Mouse (Mus musculus) adipocyte (in vitro differentiated cells): ENCODE measurements at regions not wholly inside any gene's neighbourhood (a gene's known extent, or its start where the extent isn't known, plus 50 kb on each side); places are given as distances from the start of the nearest gene placed in this dataset.
"Not testable (repeated sequence)": the region's sequence is repeated elsewhere in the genome, so short reads cannot be mapped to it uniquely, and the experiment has no call there.

Experiments
- DNase-seq: peaks from one replicate; pipeline ENCODE4 v3.0.0-alpha.2; 2016; ENCODE audit warnings: low spot score

DNA sequence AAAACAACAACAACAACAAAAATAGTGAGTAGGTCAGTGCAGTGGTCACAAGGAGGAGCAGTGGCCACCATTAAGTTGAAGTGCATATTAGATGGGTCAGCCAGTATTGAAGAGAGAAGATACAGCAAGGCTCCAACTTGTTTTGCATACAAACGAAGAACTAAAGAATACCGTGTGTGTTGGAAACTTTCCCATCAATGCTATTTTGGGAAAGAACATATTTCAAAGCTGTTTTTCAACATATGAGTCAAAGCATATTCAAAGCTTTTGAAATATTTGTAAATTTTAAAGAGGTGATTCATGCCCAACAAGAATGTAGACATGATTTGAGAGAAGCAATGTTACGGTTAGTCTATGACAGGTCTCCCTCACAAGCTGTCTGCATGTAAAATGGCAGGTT is 157.9 kb upstream of the Fer start:
- no peak for DNase-seq

DNA sequence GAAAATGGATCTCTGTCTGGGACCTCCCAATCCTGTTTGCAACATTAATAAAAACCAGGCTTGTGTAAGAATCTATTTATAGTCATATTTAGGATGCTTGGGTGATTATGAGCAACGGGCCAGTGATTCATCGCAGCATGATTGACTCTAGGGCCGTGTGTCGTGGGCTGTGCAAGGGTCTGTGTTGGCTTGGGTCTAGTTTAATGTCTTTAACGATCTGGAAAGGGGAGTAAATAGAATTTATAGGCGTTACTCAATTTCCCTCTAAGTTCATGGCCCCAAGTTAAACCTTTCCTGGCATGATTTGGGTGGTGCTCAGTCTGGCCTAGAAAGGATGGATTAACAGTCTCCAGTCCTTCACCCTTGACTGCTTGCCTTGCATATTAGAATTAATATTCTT is 149.9 kb upstream of the Fer start:
- no peak for DNase-seq

DNA sequence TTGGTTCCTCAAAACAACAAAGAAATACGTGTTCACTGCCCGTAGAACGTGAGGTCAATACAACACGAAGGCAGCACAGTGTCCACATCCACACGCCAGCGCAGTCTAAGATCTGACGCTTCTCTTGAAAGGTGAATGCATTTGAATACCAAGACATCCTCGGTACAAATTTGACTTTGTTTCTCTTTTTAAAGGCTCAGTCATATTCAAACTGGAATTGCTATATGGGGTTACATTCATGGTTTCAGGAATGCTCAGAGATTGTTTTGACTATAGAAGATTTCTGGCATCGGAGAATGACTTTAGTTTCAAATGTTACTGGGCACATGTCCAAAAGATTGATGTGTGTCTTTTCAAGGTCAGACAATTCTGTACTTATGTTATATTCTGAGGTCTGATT is 147.2 kb upstream of the Fer start:
- DNase-seq = no peak

DNA sequence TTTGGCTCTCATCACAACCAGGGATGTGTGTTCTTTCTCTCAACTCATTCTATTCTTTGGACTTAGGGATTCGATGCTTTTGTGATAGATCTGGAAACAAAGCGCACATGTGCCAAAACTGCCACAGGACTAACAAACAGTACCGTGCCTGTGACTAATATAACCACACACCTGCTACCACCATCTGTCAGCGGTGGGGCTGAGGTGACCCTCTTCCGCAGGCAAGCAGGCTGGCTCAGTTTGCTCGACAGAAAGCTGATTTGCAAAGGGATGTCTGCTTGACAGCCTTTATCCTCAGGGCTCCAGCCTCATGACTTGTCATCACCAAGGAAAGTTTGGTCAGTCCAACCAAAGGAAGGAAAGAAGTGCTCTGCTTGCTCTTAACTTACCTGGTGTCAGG is 146.7 kb upstream of the Fer start:
- DNase-seq = no peak

DNA sequence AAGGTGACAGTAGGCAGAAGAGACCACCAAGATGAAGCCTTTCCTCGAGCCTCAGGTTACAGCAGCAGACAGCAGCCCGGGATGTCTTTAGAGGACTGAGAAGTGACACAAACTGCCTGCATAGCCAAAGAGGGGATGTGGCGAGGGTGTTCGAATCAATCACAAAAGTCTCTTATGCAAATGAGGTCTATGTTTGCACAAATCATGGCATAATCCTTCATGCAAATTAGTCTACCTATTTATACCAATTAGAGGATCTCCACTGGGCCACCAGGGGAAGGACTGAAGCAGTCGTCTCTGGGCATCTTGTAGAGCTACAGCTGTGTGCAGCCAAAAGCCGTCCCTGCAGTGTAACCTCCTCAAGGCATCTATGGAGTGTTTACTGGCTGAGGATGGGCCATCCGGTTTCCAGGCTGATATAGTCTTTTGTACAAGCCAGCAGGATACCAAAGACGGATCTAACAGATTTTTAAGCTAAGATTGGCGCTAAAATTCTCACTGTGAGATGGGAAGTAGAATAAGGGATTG is 145.7 kb upstream of the Fer start:
- DNase-seq = no peak

DNA sequence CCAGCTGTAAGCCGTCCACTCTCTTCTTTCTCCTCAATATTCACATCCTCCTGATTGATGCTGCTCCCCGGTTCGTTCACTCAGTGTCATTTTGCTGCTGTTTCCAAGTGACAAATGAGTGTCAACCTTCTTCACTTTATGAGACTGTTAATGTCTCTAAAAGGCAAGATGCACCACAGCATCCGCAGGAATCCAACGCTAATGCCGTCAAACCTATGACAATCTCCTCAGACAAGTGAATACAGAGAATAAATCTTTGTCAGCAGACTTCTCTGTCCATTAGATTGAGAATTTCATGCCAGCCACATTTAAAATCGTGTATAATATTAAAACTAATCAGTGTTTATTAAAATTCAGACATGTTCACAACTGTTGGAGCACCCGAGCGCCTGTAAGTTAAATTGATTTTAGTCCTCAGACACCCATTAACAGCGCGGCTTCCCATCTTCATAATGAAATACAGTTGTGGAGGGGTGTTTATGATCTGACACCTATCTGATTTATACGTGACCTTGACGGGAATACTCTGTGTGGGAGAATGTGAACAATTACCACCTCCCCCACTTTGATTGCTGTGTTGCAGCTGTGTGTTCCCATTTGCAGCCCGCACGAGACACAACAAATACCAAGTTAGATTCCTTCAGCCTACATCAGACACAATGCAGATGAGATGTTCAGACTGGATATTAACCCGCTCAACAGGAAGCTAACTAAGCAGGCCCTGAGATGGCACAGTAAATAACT is 143.7 kb upstream of the Fer start:
- no peak for DNase-seq

DNA sequence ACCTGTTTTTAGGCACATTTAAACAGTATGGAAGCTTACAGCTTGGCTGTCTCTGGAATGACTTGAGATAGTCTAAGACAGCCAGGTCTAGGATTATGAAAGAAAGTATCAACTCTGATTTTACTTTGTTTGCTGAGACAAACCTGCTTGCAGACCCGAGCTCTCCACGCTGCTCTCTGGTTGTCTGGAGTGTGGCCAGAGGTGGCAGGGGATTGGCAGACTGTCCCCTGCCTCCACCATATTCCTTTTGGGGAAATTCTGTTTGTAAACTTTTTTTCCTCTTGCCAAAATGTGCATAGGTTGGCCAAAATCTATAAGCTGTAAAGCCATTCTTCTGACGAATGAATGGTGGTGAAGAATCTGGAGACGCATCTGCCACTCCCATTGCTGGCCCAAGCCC is 143.1 kb upstream of the Fer start:
- no peak for DNase-seq

DNA sequence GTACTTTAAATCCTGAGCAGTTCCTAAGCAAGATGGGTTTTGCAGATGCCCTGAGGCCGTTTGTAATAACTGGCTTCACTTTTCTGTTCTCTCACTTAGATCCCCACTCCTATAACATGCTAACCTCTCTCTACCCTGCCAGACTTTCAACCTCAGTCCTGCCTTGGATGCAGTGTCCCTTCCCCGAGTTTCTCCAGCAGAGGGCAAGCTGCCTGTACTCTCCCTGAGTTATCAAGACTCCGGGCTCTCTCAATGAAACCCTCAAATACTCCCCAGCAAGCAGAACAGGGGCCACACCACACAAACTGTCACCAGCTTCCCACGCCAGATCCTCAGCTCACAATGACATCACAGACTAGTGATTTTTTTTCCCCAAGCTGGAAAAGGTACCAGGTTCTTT is 142.0 kb upstream of the Fer start:
- peak; percentile 26 for DNase-seq

DNA sequence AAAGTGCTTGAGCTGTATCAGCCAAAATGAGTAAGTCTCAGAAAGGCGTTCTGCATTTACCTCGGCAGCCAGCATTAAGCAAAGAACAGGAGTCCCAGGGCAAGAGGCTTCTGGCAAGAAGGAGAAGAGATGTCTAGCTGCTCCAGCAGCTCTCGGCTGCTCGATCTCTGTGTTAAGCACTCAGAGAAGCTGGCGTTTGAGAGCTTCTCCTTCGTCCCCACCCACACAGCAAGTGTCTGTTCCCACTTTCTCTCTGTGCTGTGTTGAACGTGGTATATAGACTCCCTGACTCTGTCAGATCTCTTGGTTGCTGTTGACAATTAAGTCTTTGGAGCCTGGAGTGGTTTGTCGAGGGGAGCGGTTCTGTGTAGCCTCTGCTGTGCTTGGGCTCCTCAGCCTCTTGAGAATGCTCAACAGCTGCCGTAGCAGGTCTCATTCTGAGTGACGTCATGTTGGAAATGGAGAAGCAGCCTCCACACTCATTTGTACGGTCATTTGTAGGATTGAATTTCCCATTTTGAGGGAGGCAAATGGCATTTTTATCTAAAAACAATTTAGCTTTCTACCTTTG is 140.3 kb upstream of the Fer start:
- no peak for DNase-seq

DNA sequence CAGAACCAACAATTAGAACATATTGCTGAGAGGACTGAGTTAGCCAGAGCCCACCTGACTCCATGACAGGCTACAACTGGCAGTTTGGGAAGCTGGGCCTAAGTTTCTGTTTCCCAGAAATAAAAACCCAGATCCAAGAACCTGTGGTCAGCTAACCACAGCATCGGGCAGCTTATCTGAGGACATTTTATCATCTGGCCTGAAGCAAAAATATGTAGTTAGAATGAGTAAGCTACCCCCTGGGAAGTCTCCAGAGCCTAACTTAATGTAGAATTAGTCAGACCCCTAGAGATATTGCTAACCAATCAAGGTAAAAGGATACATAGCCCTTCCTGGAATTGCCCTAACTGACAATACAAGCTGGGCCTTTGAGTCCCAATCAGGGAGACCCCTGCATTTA is 124.7 kb upstream of the Fer start:
- no peak for DNase-seq

DNA sequence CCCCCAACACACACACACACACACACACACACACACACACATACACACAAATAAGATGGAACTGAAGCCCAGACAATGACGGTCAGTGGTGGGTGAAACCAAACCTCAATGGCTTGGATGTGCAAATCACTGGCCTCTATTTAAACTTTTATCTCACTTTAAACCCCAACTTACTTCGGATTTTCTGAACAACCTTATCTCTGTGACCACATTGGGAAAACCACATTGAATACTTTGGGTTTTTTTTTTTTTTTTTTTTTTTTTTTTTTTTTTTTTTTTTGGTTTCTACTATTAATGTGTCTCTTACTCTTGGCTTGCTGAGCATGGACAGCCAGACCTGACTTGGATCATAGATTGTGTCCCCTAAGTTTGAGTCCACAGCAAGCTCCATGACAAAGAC is 123.2 kb upstream of the Fer start:
- no peak for DNase-seq

DNA sequence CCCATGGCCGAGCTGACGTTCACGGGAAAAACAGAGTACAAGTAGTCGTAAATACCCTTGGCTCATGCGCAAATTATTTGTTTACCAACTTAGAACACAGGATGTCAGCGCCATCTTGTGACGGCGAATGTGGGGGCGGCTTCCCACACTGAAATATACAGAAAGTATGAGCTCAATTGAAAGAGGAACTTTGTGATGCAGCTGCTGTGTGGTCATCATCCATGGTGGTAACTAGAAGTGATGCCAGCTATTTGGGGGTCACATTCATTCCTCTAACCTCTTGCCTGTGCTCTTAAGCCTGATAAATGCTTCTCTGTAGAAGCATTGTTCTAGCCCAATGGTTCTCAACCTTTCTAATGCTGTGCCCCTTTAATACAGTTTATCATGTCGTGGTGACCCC is 113.6 kb upstream of the Fer start:
- DNase-seq = not testable (repeated sequence)

DNA sequence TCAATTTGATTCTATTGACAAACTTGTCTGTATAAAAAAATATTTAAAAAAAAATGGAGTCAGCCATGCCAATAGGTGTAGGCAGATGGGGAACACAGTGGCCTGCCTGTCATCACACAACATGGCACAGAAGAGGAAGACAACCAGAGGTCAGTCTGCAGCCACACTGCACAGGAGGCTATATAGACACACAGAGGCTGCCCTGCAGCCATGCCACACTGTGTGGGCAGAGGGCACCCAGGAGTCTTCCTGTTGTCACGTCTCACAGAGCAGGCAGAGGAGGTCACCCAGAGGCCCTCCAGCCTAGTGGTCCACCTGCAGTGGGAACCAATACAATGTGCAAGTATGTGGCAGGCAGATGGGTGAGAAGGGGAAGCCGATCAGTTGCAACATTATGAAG is 108.5 kb upstream of the Fer start:
- DNase-seq = no peak

DNA sequence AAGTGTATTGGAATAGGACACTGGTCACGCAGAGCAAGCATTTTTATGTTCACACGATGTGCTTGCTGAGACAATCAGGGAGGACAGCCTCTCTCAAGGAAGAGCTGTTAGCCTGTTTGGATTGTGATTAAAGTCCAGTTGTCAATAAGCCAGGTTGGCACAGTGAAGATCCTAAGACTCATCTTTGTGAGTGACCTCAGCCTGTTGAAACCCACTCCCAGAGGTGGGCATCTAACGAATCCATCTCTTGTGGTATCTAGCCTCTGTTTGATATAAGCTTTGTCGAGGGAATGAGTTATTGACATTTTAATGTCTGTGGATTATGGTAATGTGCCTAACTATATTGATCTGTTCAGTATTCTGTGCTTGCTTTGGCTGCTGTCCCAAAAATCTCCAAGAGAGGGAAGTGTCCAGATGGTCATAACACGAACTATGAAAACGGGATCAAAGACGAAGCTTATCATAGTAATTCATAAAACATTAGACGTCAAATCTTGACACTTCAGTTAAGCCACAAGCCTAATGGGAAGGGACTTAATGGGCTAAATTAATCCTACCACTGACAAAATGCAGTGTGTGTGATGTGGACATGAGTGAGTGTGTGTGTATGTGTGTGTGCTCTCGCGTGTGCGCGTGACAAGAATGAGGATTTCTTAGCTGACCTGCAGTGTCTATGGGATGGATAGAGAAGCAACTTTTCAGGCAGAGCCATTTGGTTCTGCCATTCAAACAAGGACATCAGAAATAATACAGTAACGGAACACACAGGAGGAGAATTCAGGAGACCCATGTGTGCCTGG is 104.8 kb upstream of the Fer start:
- DNase-seq = no peak

DNA sequence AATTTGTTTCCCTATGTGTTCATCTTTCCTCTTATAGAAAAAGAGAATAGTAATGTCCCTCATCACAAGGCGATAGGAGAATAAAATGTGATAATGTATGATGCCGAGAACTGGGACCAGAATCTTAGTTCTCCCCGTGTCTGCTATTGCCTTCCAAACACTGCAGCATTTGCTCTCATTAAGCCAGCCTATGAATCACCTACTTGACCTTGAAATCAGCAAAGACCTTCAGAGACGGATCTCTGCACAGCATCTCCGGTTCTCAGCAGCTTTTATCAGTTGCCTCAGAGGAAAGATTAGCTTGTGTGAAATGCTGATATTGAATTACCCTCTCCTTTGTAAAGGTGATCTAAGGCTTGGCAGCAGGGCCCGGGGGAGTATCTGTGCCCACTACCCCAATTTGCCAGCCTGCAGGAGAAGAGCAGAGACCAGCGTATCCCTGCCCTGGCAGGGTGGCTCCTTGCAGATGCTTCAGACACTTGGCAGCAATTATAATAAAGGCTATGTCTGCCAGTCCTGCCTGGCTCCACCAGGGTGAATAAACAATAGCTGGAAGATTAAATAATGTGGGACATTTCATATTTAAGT is 104.0 kb upstream of the Fer start:
- no peak for DNase-seq

DNA sequence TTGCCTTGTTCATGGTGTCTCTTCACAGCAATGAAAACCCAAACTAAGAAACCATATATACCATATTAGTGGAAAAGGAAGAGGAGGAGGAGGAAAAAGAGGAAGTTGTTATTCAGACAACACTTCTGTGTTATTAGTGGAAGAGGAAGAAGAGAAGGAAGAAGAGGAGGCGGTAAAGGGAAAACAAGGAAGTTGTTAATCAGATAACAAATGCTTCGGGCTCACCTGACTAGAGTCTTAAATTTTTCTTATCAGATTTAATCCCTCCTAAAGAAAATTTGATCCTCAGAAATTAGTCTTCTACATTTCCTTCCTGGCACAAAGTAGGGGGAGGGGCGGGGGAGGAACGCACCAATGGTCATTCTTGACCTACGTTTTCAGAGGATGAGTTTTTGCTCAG is 101.8 kb upstream of the Fer start:
- DNase-seq = no peak

DNA sequence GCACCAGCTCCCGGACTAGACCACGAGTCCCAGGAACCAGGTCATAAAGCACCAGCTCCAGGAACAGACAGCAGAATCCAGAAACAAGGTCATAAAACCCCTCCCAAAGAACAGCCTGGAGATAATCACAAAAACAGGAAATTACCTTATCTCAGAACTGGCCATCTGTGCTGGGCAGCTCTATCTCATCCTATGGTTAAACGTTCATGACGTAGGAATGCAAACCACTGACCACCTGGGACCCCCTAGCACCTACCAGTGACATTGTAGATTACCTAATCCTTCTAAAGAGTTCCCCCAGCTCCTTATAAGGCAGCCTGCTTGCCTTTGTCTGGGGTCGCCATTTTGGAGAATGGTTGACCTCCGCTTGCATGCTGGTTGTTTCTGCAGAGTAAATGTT is 91.8 kb upstream of the Fer start:
- no peak for DNase-seq

DNA sequence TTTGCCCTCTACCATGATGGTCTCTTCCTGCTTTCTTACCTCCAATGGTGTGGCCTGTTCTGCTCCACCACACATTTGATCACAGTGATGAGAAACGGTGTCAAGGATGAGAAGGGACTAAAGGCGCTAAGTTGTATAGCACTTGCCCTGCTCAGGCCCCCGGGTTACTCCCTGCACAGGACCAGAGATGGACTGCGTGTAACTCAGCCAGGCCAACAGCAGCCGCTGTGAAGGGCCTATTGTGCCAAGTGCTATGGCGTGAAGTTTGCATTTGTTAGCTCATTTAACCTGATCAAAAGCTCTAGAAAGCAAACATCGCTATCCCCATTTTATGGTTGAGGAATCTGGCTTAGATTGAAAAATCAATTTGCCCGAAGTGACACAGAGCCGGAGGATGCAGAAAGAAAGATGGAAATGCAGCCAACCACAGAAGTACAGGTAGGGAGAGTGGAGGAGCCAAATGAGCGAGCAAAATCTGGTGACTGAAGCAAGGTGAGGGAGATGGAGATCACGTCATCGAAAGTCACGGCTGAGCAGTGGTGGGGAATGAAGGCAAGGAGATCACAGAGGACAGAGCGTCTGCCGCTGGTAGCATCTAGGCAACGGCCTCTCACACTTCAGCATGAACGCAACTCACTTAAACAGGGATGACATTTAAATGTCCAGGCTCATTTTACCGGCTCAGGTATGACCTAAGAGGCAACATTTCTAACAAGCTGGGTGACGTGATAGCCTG is 78.3 kb upstream of the Fer start:
- no peak for DNase-seq

DNA sequence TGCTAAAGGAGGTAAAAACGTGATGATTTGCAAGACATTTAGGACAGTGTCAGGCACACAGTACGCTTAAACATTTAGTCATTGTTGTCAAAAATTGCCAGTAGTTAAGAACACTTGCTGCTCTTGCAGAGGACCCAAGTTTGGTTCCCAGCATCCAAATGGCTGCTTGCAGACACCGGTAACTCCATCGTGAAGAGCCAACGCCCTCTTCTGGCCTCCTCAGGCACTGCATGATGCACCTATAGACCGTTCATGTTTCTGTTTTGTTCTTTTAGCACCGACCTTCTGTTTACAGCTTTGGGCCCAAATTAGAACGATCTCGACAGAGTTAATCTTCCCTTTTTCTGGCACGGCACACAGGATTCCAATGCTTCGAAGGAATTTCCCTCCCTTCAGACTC is 76.4 kb upstream of the Fer start:
- DNase-seq = no peak

DNA sequence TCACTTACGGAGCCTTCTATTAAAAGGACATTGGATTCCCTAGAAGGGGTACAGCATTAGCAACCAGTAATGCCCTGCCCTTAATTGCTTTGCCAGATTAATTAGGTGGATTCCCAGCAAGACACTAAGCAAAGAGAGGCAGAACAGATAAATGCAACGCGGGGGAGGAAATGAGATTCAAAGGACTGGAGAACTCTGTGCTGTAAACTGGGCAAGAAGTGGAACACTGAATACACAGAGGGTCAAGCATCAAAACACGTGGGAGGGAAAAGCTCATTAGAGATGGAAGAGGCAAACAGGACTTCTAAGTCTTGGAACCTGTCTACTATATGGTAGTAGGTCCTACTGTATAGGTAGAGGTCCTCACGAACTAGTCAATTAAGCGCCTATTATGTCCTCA is 68.5 kb upstream of the Fer start:
- DNase-seq = no peak

DNA sequence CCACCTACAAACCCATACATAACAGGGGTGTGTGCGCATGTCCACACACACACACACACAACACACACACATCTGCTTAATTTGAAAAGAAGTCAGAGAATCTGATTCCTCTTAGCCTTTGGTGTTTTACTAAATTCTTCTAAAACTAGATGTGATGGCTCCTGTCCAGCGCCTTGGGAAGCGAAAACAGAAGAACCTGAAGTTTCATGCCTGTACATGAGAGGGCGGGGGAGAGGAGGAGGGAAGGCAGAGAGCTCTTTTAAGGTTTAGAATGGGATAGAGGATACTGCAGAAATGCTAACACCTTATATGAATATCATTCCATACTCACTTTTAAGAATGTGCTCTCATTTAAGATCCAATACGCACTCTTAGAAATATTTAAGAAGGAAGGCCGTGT is 64.5 kb upstream of the Fer start:
- no peak for DNase-seq

DNA sequence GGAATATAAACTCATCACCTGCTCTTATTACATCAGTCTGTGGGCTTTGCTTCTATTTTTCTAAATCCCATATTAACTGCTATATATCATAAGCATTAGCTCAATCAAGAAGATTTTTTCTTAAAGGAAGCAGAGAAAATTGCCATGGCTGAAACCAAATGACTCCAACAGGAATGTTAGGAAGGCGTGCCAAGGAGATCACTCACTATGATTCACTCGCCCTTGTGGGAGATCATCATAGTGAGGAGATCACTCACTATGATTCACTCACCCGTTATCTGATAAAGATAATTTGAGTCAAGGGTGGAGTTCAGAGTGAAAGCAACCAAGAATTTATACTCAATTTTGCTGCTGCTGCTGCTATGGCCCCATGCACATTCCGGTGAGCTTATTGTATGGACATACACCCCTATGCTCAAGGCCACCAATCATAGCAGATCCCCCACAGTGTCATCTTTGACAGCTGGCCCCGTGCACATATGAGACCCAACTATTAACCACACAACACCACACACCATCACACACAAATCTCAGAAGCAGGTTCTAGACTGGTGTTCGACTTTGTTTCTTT is 63.8 kb upstream of the Fer start:
- DNase-seq = no peak
